Mouse (Mus musculus) embryonic fibroblast, embryonic 13.5 days (primary cell): ENCODE data around the gene Arhgef5. TPM values are rescaled to one million over a fixed set of nuclear protein-coding genes. Genes with fewer than 3 reads are reported as not detected.

Source experiments
- H3K27ac ChIP-seq: 2 replicates; pipeline ENCODE4 v1.5.1; 2012; ENCODE audit warnings: low read length, control low read depth, inconsistent platforms; ENCODE audit not compliant: insufficient read depth
- H3K4me1 ChIP-seq: 2 replicates; pipeline ENCODE4 v1.6.1; 2011; ENCODE audit warnings: low read length; ENCODE audit not compliant: control insufficient read depth, insufficient read depth
- H3K4me3 ChIP-seq: 2 replicates; pipeline ENCODE4 v1.5.1; 2011; ENCODE audit warnings: mild to moderate bottlenecking, control low read depth, low read length; ENCODE audit not compliant: insufficient read depth
- CTCF ChIP-seq: IDR thresholded peaks from 2 replicates; pipeline ENCODE4 v1.5.1; 2011; ENCODE audit warnings: mild to moderate bottlenecking, control low read depth, low read length, moderate library complexity, borderline replicate concordance; ENCODE audit not compliant: insufficient read depth
- POLR2A ChIP-seq: IDR thresholded peaks from 2 replicates; pipeline ENCODE4 v1.6.1; 2011; ENCODE audit warnings: low read depth, mild to moderate bottlenecking, control low read depth, low read length, moderate library complexity
- polyA plus RNA-seq: library from polyadenylated mRNA; stranded (reverse); fragments of >200 nt; gene quantifications from 2 replicates; pipeline ENCODE4 v1.2.4, GENCODE M21; 2011; ENCODE audit warnings: low read depth; ENCODE audit not compliant: missing spikeins, insufficient read length

Arhgef5 gene
- polyA plus RNA-seq, 1 experiment = 28.5 TPM

GRCm38 (mm10) chr6:43278247-43278646 lies 12.9 kb downstream of the Arhgef5 start:
- H3K4me1 ChIP-seq = no peaks in the 10 kb centered on the region
- no peak overlapping the region for H3K4me3 ChIP-seq
- H3K27ac ChIP-seq = no peak overlapping the region
- TF ChIP-seq POLR2A (no peak), CTCF (no peak)

- Histone ChIP-seq H3K4me1 (no peaks in the 10 kb centered on the region), H3K4me3 (no peak overlapping the region), H3K27ac (no peak overlapping the region)
- TF ChIP-seq POLR2A (no peak), CTCF (no peak)
These were observed 15.1 kb downstream of the Arhgef5 start for GRCm38 (mm10) chr6:43280481-43280880.

- TF ChIP-seq POLR2A = no peak
- no peak for TF ChIP-seq CTCF
- Histone ChIP-seq H3K27ac (peak overlapping the region; percentile 72), H3K4me3 (no peak overlapping the region), H3K4me1 (peaks cover 25% of the 10 kb centered on the region)
These were observed 26.7 kb downstream of the Arhgef5 start for GRCm38 (mm10) chr6:43292041-43292440.

GRCm38 (mm10) chr6:43292471-43293076 lies 27.2 kb downstream of the Arhgef5 start:
- TF ChIP-seq POLR2A (no peak), CTCF (no peak)
- Histone ChIP-seq H3K27ac (peak overlapping the region; percentile 72), H3K4me1 (peaks cover 25% of the 10 kb centered on the region), H3K4me3 (no peak overlapping the region)

GRCm38 (mm10) chr6:43293175-43293574 lies 27.8 kb downstream of the Arhgef5 start:
- H3K4me3 ChIP-seq = no peak overlapping the region
- H3K4me1 ChIP-seq = peaks cover 25% of the 10 kb centered on the region
- TF ChIP-seq CTCF = no peak
- TF ChIP-seq POLR2A = no peak
- no peak overlapping the region; the same call in 1 of the 2 replicates for H3K27ac ChIP-seq

GRCm38 (mm10) chr6:43295908-43296307 lies 30.5 kb downstream of the Arhgef5 start:
- Histone ChIP-seq H3K4me1 (peaks cover 25% of the 10 kb centered on the region), H3K4me3 (no peak overlapping the region), H3K27ac (no peak overlapping the region)
- TF ChIP-seq CTCF (no peak), POLR2A (no peak)

- TF ChIP-seq POLR2A = no peak
- no peak for TF ChIP-seq CTCF
- H3K4me3 ChIP-seq = no peak overlapping the region
- H3K4me1 ChIP-seq = peaks cover 23% of the 10 kb centered on the region
- no peak overlapping the region for H3K27ac ChIP-seq
These were observed 31.6 kb downstream of the Arhgef5 start for GRCm38 (mm10) chr6:43296798-43297507.

GRCm38 (mm10) chr6:43297508-43297850 lies 32.1 kb downstream of the Arhgef5 start:
- no peak overlapping the region for H3K27ac ChIP-seq
- H3K4me3 ChIP-seq = no peak overlapping the region
- peaks cover 18% of the 10 kb centered on the region for H3K4me1 ChIP-seq
- TF ChIP-seq CTCF (no peak), POLR2A (no peak)

GRCm38 (mm10) chr6:43309454-43309853 lies 44.1 kb downstream of the Arhgef5 start, which contains the start of gene Nobox:
TSS of gene Nobox (minus strand) at chr6:43309554.
- H3K4me3 ChIP-seq = no peak within 1 kb of the TSS
- TF ChIP-seq POLR2A = no peak
- no peak for TF ChIP-seq CTCF
- no peaks in the 10 kb centered on the region for H3K4me1 ChIP-seq
- H3K27ac ChIP-seq = no peak within 1 kb of the TSS

- no peak overlapping the region for H3K4me3 ChIP-seq
- H3K4me1 ChIP-seq = no peaks in the 10 kb centered on the region
- no peak overlapping the region for H3K27ac ChIP-seq
- TF ChIP-seq CTCF = no peak
- no peak for TF ChIP-seq POLR2A
These were observed 44.7 kb downstream of the Arhgef5 start for GRCm38 (mm10) chr6:43310071-43310470.
